Mouse (Mus musculus) right cerebral cortex, postnatal 4 days (tissue): ENCODE measurements around the gene Sult1e1.

Experiments
- DNase-seq: peaks from one replicate; pipeline ENCODE4 v3.0.0-alpha.2; 2022

Sult1e1 gene

DNA sequence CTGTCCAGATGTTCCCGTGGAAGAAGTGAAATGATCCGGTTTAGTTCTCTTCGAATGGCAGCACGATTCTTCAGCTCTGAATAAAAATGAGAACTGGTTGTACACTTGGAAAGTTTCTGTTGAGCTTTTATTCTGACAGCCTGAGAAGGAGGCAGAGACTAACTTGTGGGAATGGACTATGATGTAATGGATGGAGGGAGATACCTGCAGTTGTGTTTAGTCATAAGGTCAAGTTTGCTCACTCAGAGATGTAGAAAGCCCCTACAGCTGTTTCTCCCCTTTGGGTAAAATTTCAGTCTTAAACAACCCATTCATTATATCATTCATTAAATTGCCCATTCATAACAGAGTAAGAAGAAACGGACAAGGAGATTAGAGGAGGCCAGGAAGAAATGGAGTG is at the start of gene Sult1e1:
Gene Sult1e1, minus strand, starts transcription at position 101 of the 400 bp plus-strand sequence.
- DNase-seq: no peak

DNA sequence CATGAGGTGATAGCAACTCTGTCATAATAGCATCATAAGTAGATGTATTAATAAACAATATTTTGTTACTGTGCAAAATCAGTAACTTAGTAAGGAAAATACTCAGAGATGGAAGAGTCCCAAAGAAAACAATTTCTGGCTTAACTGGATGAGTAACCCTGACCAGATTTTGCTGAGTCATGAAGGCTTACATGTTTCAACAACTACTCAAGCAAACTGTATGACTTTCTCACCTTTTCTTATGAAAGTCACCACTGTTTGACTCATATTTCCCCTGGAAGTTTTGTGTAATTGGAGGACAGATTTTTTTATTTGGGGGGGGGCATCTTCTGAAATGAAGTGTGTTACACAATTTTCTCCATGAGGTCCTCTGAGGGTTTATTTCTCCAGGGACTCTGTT is 31.3 kb upstream of the Sult1e1 start:
- no peak for DNase-seq

DNA sequence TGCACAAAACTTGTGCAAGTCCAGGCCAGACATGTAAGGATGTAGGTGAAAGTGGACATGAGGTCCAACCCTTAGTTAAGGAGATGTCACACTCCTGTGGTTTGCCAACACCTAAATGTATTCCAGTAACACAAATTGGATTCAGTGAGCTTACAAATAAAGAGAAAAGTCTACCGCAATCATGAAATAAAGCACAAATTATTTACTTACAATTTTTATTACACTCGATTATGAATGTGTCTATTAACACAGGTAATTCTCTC is 23.7 kb upstream of the Sult1e1 start:
- DNase-seq: no peak

DNA sequence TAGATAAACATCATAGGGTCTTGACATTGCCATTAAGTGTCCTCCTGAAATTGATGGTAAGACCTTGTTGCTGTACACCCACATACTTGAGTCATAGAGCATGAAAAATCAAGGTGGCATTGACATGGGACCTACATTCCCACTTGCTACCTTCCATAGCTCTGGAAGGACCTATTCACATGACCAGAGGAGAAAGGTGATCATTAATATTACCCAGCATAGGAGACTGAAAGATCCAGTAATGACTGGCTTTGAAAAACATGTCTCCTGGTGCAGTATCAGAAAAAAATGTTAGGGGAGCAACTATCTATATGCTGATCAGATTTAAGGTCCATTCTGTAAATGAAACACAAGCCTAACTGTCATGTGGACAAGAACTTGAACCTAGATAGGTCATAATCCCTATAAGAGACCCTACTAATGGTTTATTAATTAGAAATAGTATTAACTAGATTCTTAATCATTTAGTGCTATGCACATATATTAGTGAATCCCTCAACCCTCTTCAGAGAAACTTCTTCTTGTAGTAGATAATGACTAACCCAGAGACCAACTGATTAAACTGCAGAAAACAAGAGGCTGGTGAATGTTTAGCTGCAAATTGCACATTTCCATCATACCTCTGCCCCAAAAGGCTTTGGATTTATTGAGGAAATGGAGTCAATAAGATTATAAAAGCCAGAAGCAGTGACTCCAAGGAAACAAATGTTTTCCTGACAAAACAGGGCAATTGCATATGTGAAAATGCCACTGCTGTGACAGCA is 23.2 kb upstream of the Sult1e1 start:
- DNase-seq: no peak

DNA sequence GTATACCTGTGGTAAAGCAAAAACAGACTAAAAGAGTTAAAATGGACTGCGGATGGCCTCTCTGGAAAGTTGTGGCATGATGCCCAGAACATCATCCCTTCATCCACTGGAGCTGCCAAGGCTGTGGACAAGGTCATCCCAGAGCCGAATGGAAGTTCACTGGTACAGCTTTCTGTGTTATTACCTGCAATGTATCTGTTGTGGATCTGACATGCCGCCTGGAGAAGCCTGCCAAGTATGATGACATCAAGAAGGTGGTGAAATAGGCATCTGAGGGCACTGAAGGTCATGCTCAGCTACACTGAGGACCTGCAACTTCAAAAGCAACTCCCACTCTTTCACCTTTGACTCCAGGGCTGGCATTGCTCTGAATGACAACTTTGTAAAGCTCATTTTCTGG is 9.6 kb upstream of the Sult1e1 start:
- no peak for DNase-seq

DNA sequence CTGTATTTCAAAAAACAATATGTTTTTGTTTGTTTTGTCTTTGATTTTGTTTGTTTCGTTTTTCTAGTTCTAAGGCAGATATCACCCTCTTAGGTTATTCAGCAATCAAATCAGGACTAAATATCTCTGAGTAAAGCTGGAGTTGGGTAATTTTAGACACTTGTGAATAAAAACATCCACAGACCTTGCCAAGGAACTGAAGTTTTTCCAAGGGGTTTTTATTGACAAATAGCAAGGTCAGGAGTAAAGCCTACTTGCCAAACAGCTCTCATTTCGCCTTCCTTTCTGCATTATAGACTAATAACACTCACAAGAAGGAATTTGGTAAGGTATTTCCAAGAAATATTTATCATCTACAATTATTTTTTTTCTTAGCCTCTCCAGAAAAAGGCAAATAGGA is 6.5 kb upstream of the Sult1e1 start:
- DNase-seq: no peak

DNA sequence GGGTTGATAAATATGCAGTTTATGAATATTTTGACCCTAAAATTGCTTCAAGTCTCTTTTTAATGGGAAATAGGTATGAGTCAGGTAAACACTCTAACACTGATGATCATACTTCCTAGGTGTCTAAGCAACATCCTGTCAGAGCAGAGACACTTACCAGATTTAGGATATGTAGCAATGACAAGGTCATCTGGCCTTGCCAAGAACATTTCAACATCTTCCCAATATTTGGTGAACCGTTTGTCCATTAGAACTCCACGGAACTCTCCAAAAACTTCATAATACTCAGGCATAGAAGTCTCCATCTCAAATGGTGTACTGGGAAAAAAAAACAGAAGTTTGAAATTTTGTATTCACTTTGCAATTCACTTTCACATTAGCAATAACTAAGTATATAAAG is 1.5 kb downstream of the Sult1e1 start:
- DNase-seq: no peak

DNA sequence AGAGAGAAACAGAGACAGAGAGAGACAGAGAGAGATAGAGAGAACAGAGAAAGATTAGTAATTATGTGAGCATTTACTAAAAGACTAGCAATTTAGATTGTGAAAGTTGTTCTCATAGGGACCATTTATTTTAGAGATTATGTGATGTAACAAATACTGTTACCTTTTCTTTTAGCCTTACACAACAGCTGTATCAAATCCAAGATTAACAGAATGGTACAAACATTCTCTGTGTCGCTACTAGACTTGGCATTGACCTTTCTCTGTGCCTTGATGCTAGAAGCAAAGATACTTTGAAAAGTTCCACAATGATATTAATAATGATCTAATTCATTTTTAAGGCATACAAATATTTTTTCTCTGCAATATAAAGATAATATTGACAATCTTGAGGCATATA is 11.0 kb downstream of the Sult1e1 start:
- DNase-seq: no peak

DNA sequence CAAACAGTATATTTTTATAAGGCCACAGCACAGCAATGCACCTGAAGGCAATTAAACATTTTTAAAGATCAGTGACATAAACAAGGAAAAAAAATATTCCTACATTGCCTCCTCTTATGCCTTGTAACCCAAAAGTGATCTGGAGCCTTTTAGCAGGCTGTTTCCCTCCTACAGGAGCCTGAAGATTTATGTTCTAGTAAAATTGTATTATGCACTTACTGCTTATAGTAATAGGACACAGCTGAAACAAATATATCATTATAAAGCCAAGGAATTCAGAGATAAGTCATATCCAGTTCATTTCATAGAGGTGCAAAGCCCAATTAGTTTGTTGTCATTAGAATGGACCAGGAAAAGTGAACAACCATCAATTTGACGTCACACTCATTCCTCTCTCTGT is 17.2 kb downstream of the Sult1e1 start:
- DNase-seq: no peak

DNA sequence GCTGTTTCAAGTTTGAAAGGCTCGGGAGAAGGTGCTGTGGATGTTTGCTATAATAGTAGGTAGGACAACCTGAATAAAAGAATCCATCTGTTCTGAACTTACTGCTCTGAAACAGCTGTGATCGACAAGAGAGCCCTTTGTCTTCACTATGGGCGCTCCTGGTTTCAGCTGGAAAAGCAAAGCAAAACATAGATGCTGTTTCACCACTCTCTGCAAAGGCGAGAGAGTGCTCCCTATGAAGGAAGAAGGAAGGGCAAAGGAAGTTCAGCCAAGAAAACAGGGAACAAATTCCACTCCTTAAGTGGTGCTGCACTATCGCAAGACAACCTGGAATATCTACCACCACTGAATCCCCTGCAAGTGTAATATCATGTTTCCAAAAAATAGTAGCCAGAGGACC is 17.9 kb downstream of the Sult1e1 start:
- no peak for DNase-seq

DNA sequence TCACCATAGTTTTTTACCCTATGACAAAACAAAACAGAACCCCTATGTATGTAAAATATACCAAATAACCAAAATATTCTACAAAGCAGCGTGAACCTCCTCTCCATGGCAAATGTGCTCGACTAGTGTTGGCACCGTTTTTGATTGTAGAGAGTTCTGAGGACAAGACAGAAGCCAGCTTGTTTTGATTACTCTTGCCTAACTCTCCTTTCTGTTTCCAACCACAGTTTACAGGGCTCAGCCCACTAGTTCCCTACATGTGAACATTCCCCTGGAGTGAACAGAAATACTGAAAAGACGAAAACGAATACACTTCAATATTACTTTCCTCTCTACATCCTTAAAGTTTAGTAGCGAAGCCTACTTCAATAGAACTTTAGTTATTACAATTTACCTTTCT is 18.6 kb downstream of the Sult1e1 start:
- DNase-seq: no peak

DNA sequence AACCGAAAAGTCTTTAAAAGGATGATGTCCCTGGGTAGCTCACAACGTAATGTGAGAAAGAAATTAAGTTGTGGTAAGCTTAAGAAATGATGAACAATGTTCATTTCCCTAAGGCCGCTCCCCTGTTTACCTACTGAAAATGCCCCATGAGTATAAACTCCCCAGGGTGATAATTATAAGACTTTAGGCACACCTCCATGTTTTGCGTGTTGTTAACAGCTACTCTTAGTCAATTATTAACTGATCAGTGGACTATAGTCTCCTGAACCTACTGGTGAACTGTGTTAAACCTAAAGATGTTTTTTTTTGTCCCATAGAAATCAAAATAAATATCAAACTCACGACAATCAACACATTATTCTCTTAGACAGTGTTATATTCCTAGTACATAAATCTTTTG is 22.5 kb downstream of the Sult1e1 start, which contains the start of gene Sult1d1:
Gene Sult1d1, minus strand, starts transcription at position 183 of the 400 bp plus-strand sequence.
- DNase-seq: no peak

DNA sequence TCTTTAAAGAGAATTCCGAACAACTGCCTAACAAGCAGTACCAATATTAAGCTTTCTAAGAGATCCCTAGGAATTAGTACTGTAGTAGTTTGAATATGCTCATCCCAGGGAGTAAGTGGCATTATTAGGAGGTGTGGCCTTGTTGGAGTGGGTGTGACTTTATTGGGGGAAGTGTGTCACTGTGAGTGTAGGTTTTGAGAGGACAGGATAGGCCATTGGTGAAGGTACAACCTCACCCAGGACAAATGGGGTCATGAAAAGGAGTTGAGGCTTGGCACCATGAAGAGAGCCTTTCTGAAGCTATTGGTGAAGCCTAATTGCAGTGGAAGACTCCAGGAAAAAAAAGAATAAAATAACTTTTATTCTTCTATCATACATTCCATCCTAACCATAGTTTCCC is 24.1 kb downstream of the Sult1e1 start:
- DNase-seq: no peak

DNA sequence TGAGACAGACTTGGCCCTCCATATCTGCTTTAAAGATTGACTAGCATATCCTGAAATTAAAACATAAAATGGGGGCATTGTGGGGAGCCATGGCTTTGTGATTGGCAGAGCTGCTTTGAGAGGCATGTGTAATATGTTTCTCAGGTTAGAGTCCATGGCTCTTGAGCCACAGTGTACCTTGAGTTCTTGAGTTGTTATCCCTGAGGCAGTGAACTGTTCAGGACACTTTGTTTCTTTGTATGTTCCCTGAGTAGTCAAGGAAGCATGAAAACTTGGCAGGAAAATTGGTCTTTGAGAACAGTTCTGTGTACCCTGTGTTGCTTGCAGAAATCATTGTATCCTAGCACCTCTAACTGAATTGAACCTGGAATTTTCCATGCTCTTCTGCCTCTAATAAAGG is 28.4 kb downstream of the Sult1e1 start:
- DNase-seq: no peak

DNA sequence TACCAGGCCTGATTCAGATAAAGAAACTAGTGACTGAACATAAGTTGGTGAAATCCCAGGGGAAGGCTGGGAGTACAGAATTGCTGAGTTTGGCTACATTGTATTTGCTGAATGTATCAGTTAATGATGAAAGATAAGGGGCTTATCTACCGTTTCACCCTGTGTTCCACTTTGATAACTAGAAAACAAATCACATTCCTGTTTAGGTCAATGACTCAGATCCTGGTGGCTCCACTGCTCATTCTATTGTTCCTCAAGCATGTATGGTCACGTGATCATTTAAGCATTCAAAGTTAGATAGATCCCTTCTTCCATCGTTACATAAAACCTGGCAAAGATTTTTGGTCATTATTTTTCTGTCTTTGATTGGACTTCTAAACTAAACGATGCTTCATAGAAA is 28.9 kb downstream of the Sult1e1 start:
- DNase-seq: no peak

DNA sequence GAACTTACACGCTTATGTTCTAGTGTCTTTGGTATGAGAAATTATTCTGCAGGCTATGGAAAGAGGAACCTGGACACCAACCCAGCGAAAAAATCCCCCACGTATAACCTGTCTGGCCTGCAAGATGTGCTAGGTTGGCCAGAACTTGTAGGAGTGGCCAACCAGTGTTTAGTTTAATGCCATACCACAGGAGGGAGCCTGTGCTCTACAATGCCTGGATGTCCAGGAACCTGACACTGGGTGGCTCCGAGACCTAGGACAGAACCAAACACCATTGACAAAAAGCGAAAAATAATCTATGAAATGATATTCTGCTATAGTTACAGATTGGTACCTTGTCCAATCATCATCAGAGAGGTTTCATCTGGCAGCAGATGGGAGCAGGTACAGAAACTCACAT is 31.2 kb downstream of the Sult1e1 start:
- no peak for DNase-seq

DNA sequence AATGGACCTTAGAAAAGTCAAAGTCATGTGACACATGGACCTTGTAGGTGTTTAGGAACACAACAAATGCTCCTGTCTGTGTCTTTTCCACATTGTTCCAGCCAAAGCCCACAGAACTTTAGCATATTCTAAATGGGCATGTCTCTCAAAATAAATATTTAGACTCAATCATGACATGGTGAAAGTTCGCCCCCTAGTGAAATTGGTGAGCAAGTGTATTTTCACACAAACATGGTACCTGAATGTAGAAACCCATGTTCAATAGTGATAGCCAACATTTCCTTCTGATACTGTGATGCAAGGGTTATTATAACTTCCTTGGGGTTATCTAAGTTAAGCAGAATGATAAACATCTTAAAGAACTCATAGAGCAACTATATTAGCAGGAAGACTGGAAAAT is 40.5 kb downstream of the Sult1e1 start:
- DNase-seq: no peak

DNA sequence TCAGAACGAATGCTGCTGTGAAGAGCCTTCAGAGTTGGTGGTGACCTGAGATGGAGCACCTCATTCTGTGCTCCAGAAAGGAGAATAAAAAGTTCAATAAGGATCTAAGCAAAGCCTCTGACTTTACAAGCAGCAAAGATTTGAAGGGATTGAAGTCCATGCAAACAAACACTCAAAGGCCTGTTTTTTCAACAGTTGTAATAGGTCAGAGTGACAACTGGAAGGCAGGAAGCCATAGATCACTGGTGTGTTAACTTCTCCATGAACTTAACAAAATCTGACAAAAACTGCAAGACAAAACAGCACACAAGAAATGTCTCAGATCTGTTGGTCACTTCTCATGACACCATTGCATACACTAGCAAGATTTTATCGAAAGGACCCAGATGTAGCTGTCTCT is 53.3 kb downstream of the Sult1e1 start, which contains the start of gene Sult1b1:
Gene Sult1b1, minus strand, starts transcription at position 85 of the 400 bp plus-strand sequence.
- no peak for DNase-seq

DNA sequence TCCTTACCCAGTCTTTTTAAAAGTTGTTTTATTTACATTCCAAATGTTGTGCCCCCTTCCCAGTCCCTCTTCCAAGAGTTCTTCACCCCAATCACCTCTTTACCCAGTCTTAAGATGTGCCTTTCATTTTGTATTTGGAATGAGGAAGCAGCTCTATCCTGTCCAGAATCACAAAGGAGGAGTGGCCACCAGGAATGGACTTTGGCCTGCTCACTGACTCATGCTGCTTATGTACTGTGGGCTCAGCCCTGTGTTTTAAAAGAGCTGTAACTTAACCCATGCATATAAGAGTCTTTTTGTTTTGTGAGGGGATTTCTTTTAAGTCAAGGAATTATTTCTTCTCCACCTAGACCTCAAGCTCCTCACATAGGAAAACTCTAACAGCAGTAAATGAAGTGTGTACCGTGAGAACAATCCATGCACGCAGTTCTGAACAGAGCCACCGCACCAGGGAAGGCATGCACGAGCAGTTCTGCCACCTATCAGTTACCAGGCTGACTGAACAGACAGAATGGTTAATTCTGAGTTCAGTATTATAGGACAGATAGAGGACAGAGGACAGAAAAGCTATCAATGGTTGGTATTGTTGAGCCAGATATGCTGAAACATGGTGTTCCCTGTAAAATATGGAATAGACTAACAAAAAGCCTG is 55.3 kb downstream of the Sult1e1 start:
- DNase-seq: no peak

DNA sequence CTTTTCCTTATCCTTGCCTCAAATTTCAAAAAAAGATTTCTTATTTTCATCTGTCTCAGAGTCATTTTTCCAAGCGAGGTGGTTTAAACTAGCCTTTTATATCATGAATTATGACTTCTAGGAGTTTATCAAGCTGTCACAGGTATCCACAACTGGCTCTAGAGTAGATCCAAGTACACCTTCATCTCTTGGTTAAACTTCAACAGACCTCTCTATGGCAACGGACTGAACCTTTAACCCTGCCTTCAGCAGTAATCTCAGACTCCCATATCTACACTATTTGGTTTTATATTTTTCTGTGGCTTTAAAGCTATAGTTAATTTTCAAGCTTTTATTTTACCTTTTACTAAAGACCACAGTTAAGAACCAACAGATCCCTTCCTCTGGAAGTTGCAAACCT is 59.1 kb downstream of the Sult1e1 start:
- DNase-seq: no peak
